Mouse (Mus musculus) testis, adult 2 months (tissue): ENCODE data around the gene Trappc10.

ENCODE experiments used
- CTCF ChIP-seq: fragments of 200-500 bp; IDR thresholded peaks from 2 replicates; pipeline ENCODE4 v1.5.1; 2012; ENCODE audit warnings: low read depth, mild to moderate bottlenecking, inconsistent platforms, low read length, moderate library complexity; ENCODE audit not compliant: control insufficient read depth, insufficient read depth, insufficient replicate concordance
- POLR2A ChIP-seq: fragments of 200-500 bp; IDR thresholded peaks from 2 replicates; pipeline ENCODE4 v1.6.1; 2012; ENCODE audit warnings: low read depth, mild to moderate bottlenecking, inconsistent platforms, low read length, moderate library complexity; ENCODE audit not compliant: control insufficient read depth

GRCm38 (mm10) chr10:78236885-78237629 is 7.4 kb downstream of the Trappc10 start:
- TF ChIP-seq POLR2A (no peak), CTCF (no peak)
